Mouse (Mus musculus) liver, embryonic 14.5 days (tissue): ENCODE data around the gene Epb41l1.

ENCODE experiments used
- CTCF ChIP-seq: IDR thresholded peaks from 2 replicates; pipeline ENCODE4 v1.5.1; 2016; ENCODE audit warnings: antibody characterized with exemption, low read depth, control low read depth
- EP300 ChIP-seq: IDR thresholded peaks from 2 replicates; pipeline ENCODE4 v1.6.1; 2016; ENCODE audit warnings: antibody characterized with exemption, low read depth

DNA sequence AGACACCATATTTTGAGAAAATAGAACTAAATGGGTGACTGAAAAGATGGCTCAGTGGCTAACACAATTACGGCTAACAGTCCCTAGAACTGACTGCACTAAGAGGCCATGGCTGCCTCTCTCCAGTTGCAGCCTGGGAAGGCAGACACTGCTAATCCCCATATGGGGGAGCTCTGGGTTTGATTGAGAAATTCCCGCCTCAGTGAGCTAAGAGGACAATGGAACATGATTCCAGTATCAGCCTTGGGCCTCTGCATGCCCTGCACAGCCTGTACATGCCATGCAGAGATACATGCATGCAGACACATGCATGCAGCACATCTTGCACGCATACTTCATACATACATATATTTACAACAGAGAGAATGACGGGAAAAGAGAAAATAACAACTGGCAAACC, 39.4 kb upstream of the Epb41l1 start:
- TF ChIP-seq CTCF (no peak), EP300 (no peak)
